Mouse (Mus musculus): Measurements from ENCODE around the gene H2al1g. TPM values are rescaled to one million over a fixed set of nuclear protein-coding genes. Genes with fewer than 3 reads are reported as not detected.

Gene H2al1g
- total RNA-seq (2023) = not detected

DNA sequence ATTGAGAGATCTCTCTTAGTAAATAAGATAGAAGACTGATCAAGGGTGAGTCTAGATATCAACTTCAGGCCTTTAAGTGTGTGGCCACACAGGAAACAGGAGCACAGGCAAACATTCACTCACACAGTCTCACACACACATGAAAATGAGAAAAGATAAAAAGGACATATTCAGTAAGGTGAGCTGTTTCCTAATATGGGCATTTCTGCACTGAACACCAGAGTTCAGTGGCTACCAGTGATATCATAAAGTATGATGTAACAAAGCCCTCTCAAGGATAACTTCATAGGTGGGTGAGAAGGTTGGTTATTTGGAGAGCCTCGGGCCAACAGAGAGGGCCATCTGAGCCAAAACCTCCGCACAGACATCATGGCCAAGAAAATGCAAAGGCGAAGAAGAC lies at the start of gene H2al1g:
Gene H2al1g, plus strand, starts transcription at position 301 of the 400 bp plus-strand sequence.

GRCm38 (mm10) chrX:11298957-11299356 lies 19.1 kb upstream of the H2al1g start, which contains the start of gene H2al1a:
H2al1a (plus strand) TSS chrX:11299257.

DNA sequence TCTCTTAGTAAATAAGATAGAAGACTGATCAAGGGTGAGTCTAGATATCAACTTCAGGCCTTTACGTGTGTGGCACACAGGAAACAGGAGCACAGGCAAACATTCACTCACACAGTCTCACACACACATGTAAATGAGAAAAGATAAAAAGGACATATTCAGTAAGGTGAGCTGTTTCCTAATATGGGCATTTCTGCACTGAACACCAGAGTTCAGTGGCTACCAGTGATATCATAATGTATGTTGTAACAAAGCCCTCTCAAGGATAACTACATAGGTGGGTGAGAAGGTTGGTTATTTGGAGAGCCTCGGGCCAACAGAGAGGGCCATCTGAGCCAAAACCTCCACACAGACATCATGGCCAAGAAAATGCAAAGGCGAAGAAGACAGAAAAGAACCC lies 15.9 kb upstream of the H2al1g start, which contains the start of gene H2al1b:
Gene H2al1b, plus strand, starts transcription at position 301 of the 400 bp plus-strand sequence.

DNA sequence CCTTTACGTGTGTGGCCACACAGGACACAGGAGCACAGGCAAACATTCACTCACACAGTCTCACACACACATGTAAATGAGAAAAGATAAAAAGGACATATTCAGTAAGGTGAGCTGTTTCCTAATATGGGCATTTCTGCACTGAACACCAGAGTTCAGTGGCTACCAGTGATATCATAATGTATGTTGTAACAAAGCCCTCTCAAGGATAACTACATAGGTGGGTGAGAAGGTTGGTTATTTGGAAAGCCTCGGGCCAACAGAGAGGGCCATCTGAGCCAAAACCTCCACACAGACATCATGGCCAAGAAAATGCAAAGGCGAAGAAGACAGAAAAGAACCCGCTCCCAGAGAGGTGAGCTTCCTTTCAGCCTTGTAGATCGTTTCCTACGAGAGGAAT lies 12.7 kb upstream of the H2al1g start, which contains the start of gene H2al1c:
Gene H2al1c, plus strand, starts transcription at position 301 of the 400 bp plus-strand sequence.

GRCm38 (mm10) chrX:11308524-11308923 lies 9.5 kb upstream of the H2al1g start, which contains the start of gene H2al1d:
H2al1d (plus strand) TSS chrX:11308824.

DNA sequence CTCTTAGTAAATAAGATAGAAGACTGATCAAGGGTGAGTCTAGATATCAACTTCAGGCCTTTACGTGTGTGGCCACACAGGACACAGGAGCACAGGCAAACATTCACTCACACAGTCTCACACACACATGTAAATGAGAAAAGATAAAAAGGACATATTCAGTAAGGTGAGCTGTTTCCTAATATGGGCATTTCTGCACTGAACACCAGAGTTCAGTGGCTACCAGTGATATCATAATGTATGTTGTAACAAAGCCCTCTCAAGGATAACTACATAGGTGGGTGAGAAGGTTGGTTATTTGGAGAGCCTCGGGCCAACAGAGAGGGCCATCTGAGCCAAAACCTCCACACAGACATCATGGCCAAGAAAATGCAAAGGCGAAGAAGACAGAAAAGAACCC lies 6.4 kb upstream of the H2al1g start, which contains the start of gene H2al1e:
Gene H2al1e, plus strand, starts transcription at position 301 of the 400 bp plus-strand sequence.

GRCm38 (mm10) chrX:11314858-11315257 lies 3.2 kb upstream of the H2al1g start, which contains the start of gene H2al1f:
H2al1f (plus strand) TSS chrX:11315158.

DNA sequence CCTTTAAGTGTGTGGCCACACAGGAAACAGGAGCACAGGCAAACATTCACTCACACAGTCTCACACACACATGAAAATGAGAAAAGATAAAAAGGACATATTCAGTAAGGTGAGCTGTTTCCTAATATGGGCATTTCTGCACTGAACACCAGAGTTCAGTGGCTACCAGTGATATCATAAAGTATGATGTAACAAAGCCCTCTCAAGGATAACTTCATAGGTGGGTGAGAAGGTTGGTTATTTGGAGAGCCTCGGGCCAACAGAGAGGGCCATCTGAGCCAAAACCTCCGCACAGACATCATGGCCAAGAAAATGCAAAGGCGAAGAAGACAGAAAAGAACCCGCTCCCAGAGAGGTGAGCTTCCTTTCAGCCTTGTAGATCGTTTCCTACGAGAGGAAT lies 3.1 kb downstream of the H2al1g start, which contains the start of gene H2al1h:
Gene H2al1h, plus strand, starts transcription at position 301 of the 400 bp plus-strand sequence.

GRCm38 (mm10) chrX:11324359-11324758 lies 6.3 kb downstream of the H2al1g start, which contains the start of gene H2al1i:
H2al1i (plus strand) TSS chrX:11324659.

GRCm38 (mm10) chrX:11327522-11327921 lies 9.5 kb downstream of the H2al1g start, which contains the start of gene H2al1j:
H2al1j (plus strand) TSS chrX:11327822.

Other genes with a start within 250 kb of the H2al1g start
- gene H2al1a, start 19.0 kb upstream of the H2al1g start, total RNA-seq (2023) = not detected
- gene H2al1b, start 15.8 kb upstream of the H2al1g start, total RNA-seq (2023) = not detected
- not detected for gene H2al1c, start 12.6 kb upstream of the H2al1g start, total RNA-seq (2023)
- not detected for gene H2al1d, start 9.4 kb upstream of the H2al1g start, total RNA-seq (2023)
- not detected for gene H2al1e, start 6.3 kb upstream of the H2al1g start, total RNA-seq (2023)
- gene H2al1f, start 3.1 kb upstream of the H2al1g start, total RNA-seq (2023) = not detected
- gene H2al1h, start 3.2 kb downstream of the H2al1g start, total RNA-seq (2023) = not detected
- gene H2al1i, start 6.4 kb downstream of the H2al1g start, total RNA-seq (2023) = not detected
- gene H2al1j, start 9.6 kb downstream of the H2al1g start, total RNA-seq (2023) = not detected